Mouse (Mus musculus) heart, embryonic 11.5 days (tissue): ENCODE data around the gene Gm6899. TPM values are rescaled to one million over a fixed set of nuclear protein-coding genes. Genes with fewer than 3 reads are reported as not detected.

Experiments used
- ATAC-seq: fragments of 200-750 bp; cut with Nextera tagmentation; replicated peaks from 2 replicates; pipeline ENCODE4 v1.8.0; 2017; ENCODE audit warnings: moderate library complexity; ENCODE audit not compliant: insufficient number of reproducible peaks, low FRiP score, low TSS enrichment
- H3K27ac ChIP-seq: fragments of 300-500 bp; sonication (generic); 2 replicates; pipeline ENCODE4 v1.5.1; 2014; ENCODE audit warnings: mild to moderate bottlenecking, low read depth, low read length
- H3K27me3 ChIP-seq: fragments of 300-500 bp; sonication (generic); 2 replicates; pipeline ENCODE4 v1.6.1; 2014; ENCODE audit warnings: mild to moderate bottlenecking, low read length, mixed read lengths; ENCODE audit not compliant: control insufficient read depth, insufficient read depth
- H3K36me3 ChIP-seq: fragments of 300-500 bp; sonication (generic); 2 replicates; pipeline ENCODE4 v1.6.1; 2014; ENCODE audit warnings: mild to moderate bottlenecking, low read length, moderate library complexity, mixed read lengths; ENCODE audit not compliant: control insufficient read depth, insufficient read depth
- H3K4me1 ChIP-seq: fragments of 300-500 bp; sonication (generic); 2 replicates; pipeline ENCODE4 v1.6.1; 2014; ENCODE audit warnings: low read length; ENCODE audit not compliant: control insufficient read depth, insufficient read depth
- H3K4me2 ChIP-seq: fragments of 300-500 bp; sonication (generic); 2 replicates; pipeline ENCODE4 v1.6.1; 2014; ENCODE audit warnings: mild to moderate bottlenecking, moderate library complexity
- H3K4me3 ChIP-seq: fragments of 300-500 bp; sonication (generic); 2 replicates; pipeline ENCODE4 v1.5.1; 2014; ENCODE audit warnings: low read depth, low read length
- H3K9ac ChIP-seq: fragments of 300-500 bp; sonication (generic); 2 replicates; pipeline ENCODE4 v1.6.1; 2014; ENCODE audit warnings: mild to moderate bottlenecking, low read depth, low read length, moderate library complexity
- H3K9me3 ChIP-seq: fragments of 300-500 bp; sonication (generic); replicated peaks from 2 replicates; pipeline ENCODE4 v1.6.1; 2016; ENCODE audit warnings: low read length; ENCODE audit not compliant: control insufficient read depth
- WGBS: fragments of 180-500 bp; shearing (Covaris S2); extraction: QIAGEN DNeasy Blood & Tissue Kit; methylation state at CpG from one replicate; pipeline ENCODE4 v1.1.7; 2014; ENCODE audit not compliant: insufficient replicate concordance; 5-methylcytosine and 5-hydroxymethylcytosine counted together
- polyA plus RNA-seq: library from polyadenylated mRNA; unstranded; fragments of >200 nt; fragmentation: Nextera tagmentation; extraction: Ambion mirVana; gene quantifications from 2 replicates; pipeline ENCODE4 v1.2.1, GENCODE M21; 2014

Gm6899 gene
- polyA plus RNA-seq, 1 experiment from 2014 or later, result not detected

GRCm38 (mm10) chr11:26618475-26619223 is 25.6 kb downstream of the Gm6899 start:
- 84% methylated on average over 2 of the region's 2 CpGs for WGBS
- no peaks in the 10 kb centered on the region for H3K36me3 ChIP-seq
- no peak overlapping the region for H3K4me3 ChIP-seq
- no peak for ATAC-seq
- H3K9ac ChIP-seq, result no peak overlapping the region
- H3K9me3 ChIP-seq, result no peaks in the 10 kb centered on the region
- H3K4me1 ChIP-seq, result no peaks in the 10 kb centered on the region
- H3K4me2 ChIP-seq, result no peak overlapping the region
- no peak overlapping the region for H3K27ac ChIP-seq
- H3K27me3 ChIP-seq, result no peaks in the 10 kb centered on the region

DNA sequence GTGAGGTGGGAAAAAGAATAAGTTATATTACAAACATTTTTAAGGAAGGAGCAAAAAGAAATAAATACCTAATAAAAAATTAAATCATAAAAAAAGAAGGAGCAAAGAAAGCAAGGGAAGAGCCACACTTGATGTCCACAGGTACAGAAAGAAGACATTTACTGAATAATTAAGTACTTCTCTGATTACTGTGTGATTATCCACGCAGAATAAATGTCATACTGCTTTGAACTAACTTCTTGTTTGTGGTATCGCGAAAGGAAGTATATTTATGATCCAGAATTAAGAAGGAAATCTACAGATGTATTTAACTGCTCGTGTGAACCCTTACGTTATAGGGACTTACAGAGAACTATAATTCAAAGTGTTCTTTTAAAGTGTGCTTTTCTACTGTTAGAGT is 29.7 kb downstream of the Gm6899 start:
- no peak overlapping the region for H3K27ac ChIP-seq
- no peak overlapping the region for H3K4me3 ChIP-seq
- ATAC-seq, result no peak
- no peaks in the 10 kb centered on the region for H3K36me3 ChIP-seq
- no peak overlapping the region for H3K9ac ChIP-seq
- H3K4me1 ChIP-seq, result no peaks in the 10 kb centered on the region
- WGBS, result 76% methylated on average over 5 of the region's 5 CpGs
- no peaks in the 10 kb centered on the region for H3K27me3 ChIP-seq
- no peaks in the 10 kb centered on the region for H3K9me3 ChIP-seq
- H3K4me2 ChIP-seq, result no peak overlapping the region

GRCm38 (mm10) chr11:26636239-26636638 is 43.2 kb downstream of the Gm6899 start:
- Histone ChIP-seq H3K36me3 (no peaks in the 10 kb centered on the region), H3K9me3 (no peaks in the 10 kb centered on the region), H3K4me1 (no peaks in the 10 kb centered on the region), H3K9ac (no peak overlapping the region), H3K27ac (no peak overlapping the region), H3K27me3 (no peaks in the 10 kb centered on the region), H3K4me3 (no peak overlapping the region), H3K4me2 (no peak overlapping the region)
- no peak for ATAC-seq
- 79% methylated on average over 1 of the region's 1 CpGs for WGBS

GRCm38 (mm10) chr11:26640314-26640785 is 47.3 kb downstream of the Gm6899 start:
- H3K4me1 ChIP-seq, result no peaks in the 10 kb centered on the region
- H3K4me3 ChIP-seq, result no peak overlapping the region
- no peak for ATAC-seq
- WGBS, result 64% methylated on average over 8 of the region's 8 CpGs
- no peaks in the 10 kb centered on the region for H3K36me3 ChIP-seq
- no peaks in the 10 kb centered on the region for H3K9me3 ChIP-seq
- H3K4me2 ChIP-seq, result no peak overlapping the region
- H3K27me3 ChIP-seq, result no peaks in the 10 kb centered on the region
- no peak overlapping the region for H3K9ac ChIP-seq
- no peak overlapping the region for H3K27ac ChIP-seq

DNA sequence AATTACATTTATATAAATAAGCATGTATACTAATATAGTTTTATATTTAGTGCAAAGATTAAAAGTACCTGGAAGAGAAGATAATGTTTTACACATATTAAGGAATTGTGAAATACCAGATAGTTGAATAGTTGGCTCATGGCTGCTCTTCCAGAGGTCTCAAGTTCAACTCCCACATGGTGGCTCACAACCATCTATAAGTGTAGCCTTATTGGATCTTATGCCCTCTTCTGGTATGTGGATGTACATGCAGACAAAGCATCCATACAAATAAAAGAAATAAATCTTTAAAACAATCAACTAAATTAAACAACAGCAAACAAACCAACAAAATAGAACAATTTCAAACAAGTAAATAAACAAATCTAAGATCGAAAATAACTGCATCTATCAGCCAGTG is 49.1 kb downstream of the Gm6899 start:
- Histone ChIP-seq H3K4me1 (no peaks in the 10 kb centered on the region), H3K9me3 (no peaks in the 10 kb centered on the region), H3K4me3 (no peak overlapping the region), H3K9ac (no peak overlapping the region), H3K36me3 (no peaks in the 10 kb centered on the region), H3K27me3 (no peaks in the 10 kb centered on the region), H3K4me2 (no peak overlapping the region), H3K27ac (no peak overlapping the region)
- ATAC-seq, result no peak
- 74% methylated on average over 1 of the region's 1 CpGs for WGBS

Other genes with a start within 250 kb of the Gm6899 start
- 24.9 and 26.4 TPM in 2 replicates for gene Fancl, start 207.1 kb upstream of the Gm6899 start, polyA plus RNA-seq
- gene Vrk2, start 758 bp downstream of the Gm6899 start, polyA plus RNA-seq, result 19.2 and 20.5 TPM in 2 replicates